Mouse (Mus musculus): ENCODE results near the gene Rc3h2.

The Rc3h2 gene

GRCm38 (mm10) chr2:37422306-37423304, at the start of gene Rc3h2:
TSS of gene Rc3h2 (minus strand) at chr2:37422903.
- DNase-seq: peak; percentile 95

- no peak for DNase-seq
Measured at GRCm38 (mm10) chr2:37466266-37466665, 43.6 kb upstream of the Rc3h2 start.

- no peak for DNase-seq
Measured at GRCm38 (mm10) chr2:37460707-37461106, 38.0 kb upstream of the Rc3h2 start.

- DNase-seq: no peak
Measured at GRCm38 (mm10) chr2:37452376-37452760, 29.7 kb upstream of the Rc3h2 start.

- peak; percentile 96 for DNase-seq
Measured at GRCm38 (mm10) chr2:37451667-37452375, 29.1 kb upstream of the Rc3h2 start.

GRCm38 (mm10) chr2:37442611-37443591, 20.2 kb upstream of the Rc3h2 start, which contains the start of the genes Zbtb26, Zbtb6 and Rabgap1:
TSS of gene Zbtb26 (minus strand) at chr2:37443135.
TSS of gene Zbtb6 (minus strand) at chr2:37443171.
TSS of gene Rabgap1 (plus strand) at chr2:37443279.
- DNase-seq: peak; percentile 96

GRCm38 (mm10) chr2:37431609-37432008, 8.9 kb upstream of the Rc3h2 start:
- no peak for DNase-seq

- DNase-seq: peak; percentile 84
Measured at GRCm38 (mm10) chr2:37430593-37431464, 8.1 kb upstream of the Rc3h2 start.

GRCm38 (mm10) chr2:37423671-37424070, 968 bp upstream of the Rc3h2 start:
- no peak for DNase-seq

GRCm38 (mm10) chr2:37421903-37422302, 800 bp downstream of the Rc3h2 start:
- DNase-seq: no peak

- DNase-seq: no peak
Measured at GRCm38 (mm10) chr2:37395539-37395938, 27.2 kb downstream of the Rc3h2 start.

GRCm38 (mm10) chr2:37382921-37383320, 39.8 kb downstream of the Rc3h2 start:
- DNase-seq: no peak

- DNase-seq: peak; percentile 68
Measured at GRCm38 (mm10) chr2:37380189-37380588, 42.5 kb downstream of the Rc3h2 start.

GRCm38 (mm10) chr2:37376018-37376417, 46.7 kb downstream of the Rc3h2 start:
- DNase-seq: peak; percentile 14

GRCm38 (mm10) chr2:37370651-37371050, 52.1 kb downstream of the Rc3h2 start:
- no peak for DNase-seq

GRCm38 (mm10) chr2:37359908-37360307, 62.8 kb downstream of the Rc3h2 start:
- DNase-seq: no peak

GRCm38 (mm10) chr2:37358633-37359540, 63.8 kb downstream of the Rc3h2 start, which contains the start of gene Pdcl:
TSS of gene Pdcl (minus strand) at chr2:37359332.
- peak; percentile 94 for DNase-seq

GRCm38 (mm10) chr2:37355571-37355970, 67.1 kb downstream of the Rc3h2 start:
- no peak for DNase-seq

GRCm38 (mm10) chr2:37351671-37352070, 71.0 kb downstream of the Rc3h2 start:
- no peak for DNase-seq

Measured in liver (tissue).